ENCODE assay signal across 11 mouse cellular contexts in the genomic region with DNA sequence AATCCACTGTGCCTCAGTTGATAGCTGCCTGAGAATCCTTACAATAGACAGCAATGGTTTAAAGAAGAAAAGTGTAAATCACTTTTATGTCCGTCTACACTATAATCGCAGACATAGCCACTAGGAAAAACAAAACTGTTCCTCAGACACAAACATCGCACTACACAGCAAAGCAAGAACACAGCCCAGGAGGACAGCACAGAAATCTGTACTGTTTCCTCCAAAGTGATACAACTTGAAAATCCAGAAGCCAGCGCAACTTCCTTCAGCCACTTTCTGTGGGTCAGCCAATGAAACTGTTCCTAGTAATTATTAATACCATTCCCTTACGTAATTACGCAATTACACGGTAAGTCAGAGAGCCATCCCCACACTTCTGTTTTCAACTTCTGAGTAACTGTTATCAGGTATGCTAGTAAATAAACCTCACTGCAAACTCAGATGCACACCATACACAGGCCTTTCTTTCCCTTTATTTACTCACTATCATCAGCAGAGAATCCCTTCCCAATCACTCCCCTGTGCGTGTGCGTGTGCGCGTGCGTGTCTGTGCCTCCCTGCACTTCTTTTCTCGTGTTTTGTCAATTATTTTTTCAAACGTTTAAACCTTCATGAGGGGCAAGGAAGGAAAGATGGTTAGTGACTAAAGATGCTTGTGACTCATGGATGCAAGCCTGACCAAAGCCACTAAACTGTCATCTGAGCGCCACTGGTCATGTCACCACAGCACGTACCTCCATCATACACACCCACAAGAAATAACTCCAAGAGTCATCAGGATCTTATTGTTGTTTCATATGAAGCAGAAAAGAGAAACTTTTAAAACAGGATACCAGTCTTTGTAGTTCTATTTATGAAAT.
A peak's percentile ranks its signal among the peaks of the same experiment; 100 is the strongest.
DNase-seq lines count a peak whose midpoint lies in the region; ATAC-seq and TF ChIP-seq lines count a peak whose summit lies in the region.
"Had no signal": no experiment of that assay in that cellular context is flagged by ENCODE, and none has a peak within 500 bp of the region (broad histone marks: within the 10 kb centered on the region; RNA-seq: fewer than 3 reads in every experiment).

No protein-coding gene starts in this region.

- H3K9me3 ChIP-seq in heart, embryonic 12.5 days (replicated peaks), result no peaks in the 10 kb centered on the region
- H3K9me3 ChIP-seq in hindbrain, embryonic 16.5 days (ENCODE audit: control insufficient read depth, low read length), result no peaks in the 10 kb centered on the region
- H3K9me3 ChIP-seq: limb, embryonic 15.5 days had no signal

- no peak for ATAC-seq in heart, embryonic 12.5 days (ENCODE audit: insufficient number of reproducible peaks, low FRiP score)
- no peak for ATAC-seq in hindbrain, embryonic 16.5 days

- WGBS in heart, embryonic 12.5 days, result 66% methylated on average over 16 of the region's 16 CpGs
- WGBS in liver, adult 2 months, result 25% methylated on average over 16 of the region's 16 CpGs
- 77% methylated on average over 16 of the region's 16 CpGs for WGBS in hindbrain, embryonic 16.5 days

- no peak overlapping the region for H3K27ac ChIP-seq in heart, embryonic 12.5 days (ENCODE audit: poor library complexity, severe bottlenecking)
- H3K27ac ChIP-seq in liver, adult 2 months (replicated peaks; ENCODE audit: insufficient read depth, low read depth, low read length), result peak overlapping the region; percentile 70
- H3K27ac ChIP-seq in hindbrain, embryonic 16.5 days (ENCODE audit: low read depth, low read length), result no peak overlapping the region
- H3K27ac ChIP-seq: limb, embryonic 15.5 days had no signal

- TF ChIP-seq CTCF in liver, adult 2 months (IDR thresholded peaks at IDR 0.05; ENCODE audit: low read depth, low read length), result no peak
- TF ChIP-seq CTCF in C2C12 (IDR thresholded peaks at IDR 0.05; ENCODE audit: control insufficient read depth, insufficient read depth, insufficient read length), result no peak

- H3K9ac ChIP-seq in heart, embryonic 12.5 days, result peak overlapping the region; percentile 27; the same call in 1 of the 2 replicates
- H3K9ac ChIP-seq in liver, adult 2 months (ENCODE audit: low read depth, low read length), result peak overlapping the region; percentile 60
- no peak overlapping the region for H3K9ac ChIP-seq in hindbrain, embryonic 16.5 days (ENCODE audit: low read depth, low read length)
- H3K9ac ChIP-seq: limb, embryonic 15.5 days had no signal

- no peak for DNase-seq in heart, adult 18-20 months
- DNase-seq in liver, adult 2 months (ENCODE audit: extremely low read depth, low read depth, low spot score), result peak; percentile 84
- no peak for DNase-seq in liver
- DNase-seq in right cerebral cortex, postnatal 36 days (ENCODE audit: low spot score in 2 of 2), result no peak
- no peak for DNase-seq in urinary bladder, postnatal 10 days (ENCODE audit: low spot score)
- DNase-seq: cerebellum, postnatal 25 days; gastrocnemius, postnatal 14 days had no signal

- no peaks in the 10 kb centered on the region for H3K27me3 ChIP-seq in heart, embryonic 12.5 days (replicated peaks)
- no peaks in the 10 kb centered on the region for H3K27me3 ChIP-seq in liver, adult 2 months (ENCODE audit: control insufficient read depth, insufficient read depth, low read length)
- no peaks in the 10 kb centered on the region for H3K27me3 ChIP-seq in C2C12 (ENCODE audit: control insufficient read depth, insufficient read depth, insufficient read length)
- no peaks in the 10 kb centered on the region for H3K27me3 ChIP-seq in hindbrain, embryonic 16.5 days (replicated peaks; ENCODE audit: control insufficient read depth, insufficient read depth, low read length)
- H3K27me3 ChIP-seq: limb, embryonic 15.5 days had no signal

- H3K4me2 ChIP-seq in heart, embryonic 12.5 days, result peak overlapping the region; percentile 35
- H3K4me2 ChIP-seq in hindbrain, embryonic 16.5 days (ENCODE audit: low read length), result peak overlapping the region; percentile 21
- H3K4me2 ChIP-seq: limb, embryonic 15.5 days had no signal

- H3K4me3 ChIP-seq in heart, embryonic 12.5 days, result no peak overlapping the region
- no peak overlapping the region for H3K4me3 ChIP-seq in liver, adult 2 months (ENCODE audit: insufficient read depth, low read depth, low read length)
- H3K4me3 ChIP-seq in C2C12 (ENCODE audit: insufficient read depth, poor library complexity, severe bottlenecking), result no peak overlapping the region
- no peak overlapping the region for H3K4me3 ChIP-seq in hindbrain, embryonic 16.5 days (ENCODE audit: low read length)
- H3K4me3 ChIP-seq: limb, embryonic 15.5 days had no signal

- peaks cover 76% of the 10 kb centered on the region for H3K79me3 ChIP-seq in C2C12 (ENCODE audit: low read depth)

- no peaks in the 10 kb centered on the region for H3K36me3 ChIP-seq in heart, embryonic 12.5 days
- H3K36me3 ChIP-seq in liver, adult 2 months (ENCODE audit: control insufficient read depth, insufficient read depth, low read length), result no peaks in the 10 kb centered on the region
- H3K36me3 ChIP-seq in C2C12 (ENCODE audit: control insufficient read depth, insufficient read depth), result no peaks in the 10 kb centered on the region
- no peaks in the 10 kb centered on the region for H3K36me3 ChIP-seq in hindbrain, embryonic 16.5 days (ENCODE audit: control insufficient read depth, insufficient read depth, low read length)
- H3K36me3 ChIP-seq: limb, embryonic 15.5 days had no signal

- H3ac ChIP-seq in C2C12 (ENCODE audit: control insufficient read depth, insufficient read length, low read depth), result no peak overlapping the region

- H3K79me2 ChIP-seq in liver, adult 2 months (ENCODE audit: control insufficient read depth, insufficient read depth, low read length), result peaks cover 33% of the 10 kb centered on the region
- H3K79me2 ChIP-seq in C2C12 (ENCODE audit: control insufficient read depth, insufficient read depth), result peaks cover 79% of the 10 kb centered on the region

- H3K4me1 ChIP-seq in heart, embryonic 12.5 days (replicated peaks), result peaks cover 42% of the 10 kb centered on the region
- peaks cover 18% of the 10 kb centered on the region for H3K4me1 ChIP-seq in liver, adult 2 months (ENCODE audit: control insufficient read depth, insufficient read depth, low read length)
- no peaks in the 10 kb centered on the region; the same call in none of the 2 replicates for H3K4me1 ChIP-seq in hindbrain, embryonic 16.5 days (ENCODE audit: control insufficient read depth, insufficient read depth, low read depth, low read length)

- TF ChIP-seq POLR2A in liver, adult 2 months (IDR thresholded peaks at IDR 0.05; ENCODE audit: extremely low read depth, insufficient read depth, low read length), result no peak

TF ChIP-seq in C2C12, 6 proteins besides CTCF, POLR2A, EP300 and RAD21:
- no peak for TF ChIP-seq FOSL1 (IDR thresholded peaks at IDR 0.05; ENCODE audit: insufficient read depth, low read length, poor library complexity, severe bottlenecking)
- no peak for TF ChIP-seq MAX (IDR thresholded peaks at IDR 0.05)
- TF ChIP-seq MYOD1 (IDR thresholded peaks at IDR 0.05; ENCODE audit: control insufficient read depth, insufficient read length, low read depth), result no peak
- no peak for TF ChIP-seq USF1 (IDR thresholded peaks at IDR 0.05; ENCODE audit: low read depth)
- TF ChIP-seq CEBPB (IDR thresholded peaks at IDR 0.05; ENCODE audit: low read depth), result peak; percentile 56
- TF ChIP-seq MYOG (IDR thresholded peaks at IDR 0.05; ENCODE audit: control insufficient read depth, extremely low read depth, insufficient read length), result no peak
